Mouse (Mus musculus) liver, postnatal 0 days (tissue): ENCODE data around the gene Tnf.

ENCODE experiments used
- CTCF ChIP-seq: sonication (generic); IDR thresholded peaks from 2 replicates; pipeline ENCODE4 v1.5.1; 2016; ENCODE audit warnings: antibody characterized with exemption, low read depth
- EP300 ChIP-seq: IDR thresholded peaks from 2 replicates; pipeline ENCODE4 v1.6.1; 2016; ENCODE audit warnings: antibody characterized with exemption, low read depth, mild to moderate bottlenecking

- TF ChIP-seq EP300 (no peak), CTCF (peak; percentile 23; the same call in 1 of the 2 replicates)
These were observed 41.3 kb upstream of the Tnf start for GRCm38 (mm10) chr17:35243086-35243485.
